Mouse (Mus musculus): ENCODE measurements around the gene Phldb1. TPM values are rescaled to one million over a fixed set of nuclear protein-coding genes. Genes with fewer than 3 reads are reported as not detected.
A peak's percentile ranks its signal among the peaks of the same experiment; 100 is the strongest.

The Phldb1 gene
- total RNA-seq, 2 experiments from 2014 or later: 29.3 to 32.1 TPM

DNA sequence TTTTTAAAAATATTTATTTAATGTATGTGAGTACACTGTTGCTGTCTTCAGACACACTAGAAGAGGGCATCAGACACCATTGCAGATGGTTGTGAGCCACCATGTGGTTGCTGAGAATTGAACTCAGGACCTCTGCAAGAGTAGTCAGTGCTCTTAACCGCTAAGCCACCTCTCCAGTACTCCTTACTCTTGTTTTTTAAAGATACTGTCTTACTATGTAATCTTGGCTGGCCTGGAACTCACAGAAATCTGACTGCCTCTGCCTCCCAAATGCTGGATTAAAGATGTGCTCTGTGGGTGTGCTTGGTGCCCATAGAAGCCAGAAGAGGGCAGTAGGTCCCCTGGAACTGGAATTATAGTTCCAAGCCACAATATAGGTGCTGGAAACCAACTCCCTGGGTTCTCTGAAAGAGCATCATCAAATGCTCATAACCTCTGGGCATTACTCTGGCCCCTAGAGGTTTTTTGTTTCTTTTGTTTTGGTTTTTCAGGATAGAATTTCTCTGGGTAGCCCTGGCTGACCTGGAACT is 5.7 kb upstream of the Phldb1 start:
- H3K4me3 ChIP-seq: no peak overlapping the region
- TF ChIP-seq CTCF (IDR thresholded peaks at IDR 0.05): peak; percentile 21; the same call in 1 of the 2 replicates
- H3K27ac ChIP-seq: no peak overlapping the region
- DNase-seq: no peak
- intact Hi-C loops (cut with DNase I): no loop called here

DNA sequence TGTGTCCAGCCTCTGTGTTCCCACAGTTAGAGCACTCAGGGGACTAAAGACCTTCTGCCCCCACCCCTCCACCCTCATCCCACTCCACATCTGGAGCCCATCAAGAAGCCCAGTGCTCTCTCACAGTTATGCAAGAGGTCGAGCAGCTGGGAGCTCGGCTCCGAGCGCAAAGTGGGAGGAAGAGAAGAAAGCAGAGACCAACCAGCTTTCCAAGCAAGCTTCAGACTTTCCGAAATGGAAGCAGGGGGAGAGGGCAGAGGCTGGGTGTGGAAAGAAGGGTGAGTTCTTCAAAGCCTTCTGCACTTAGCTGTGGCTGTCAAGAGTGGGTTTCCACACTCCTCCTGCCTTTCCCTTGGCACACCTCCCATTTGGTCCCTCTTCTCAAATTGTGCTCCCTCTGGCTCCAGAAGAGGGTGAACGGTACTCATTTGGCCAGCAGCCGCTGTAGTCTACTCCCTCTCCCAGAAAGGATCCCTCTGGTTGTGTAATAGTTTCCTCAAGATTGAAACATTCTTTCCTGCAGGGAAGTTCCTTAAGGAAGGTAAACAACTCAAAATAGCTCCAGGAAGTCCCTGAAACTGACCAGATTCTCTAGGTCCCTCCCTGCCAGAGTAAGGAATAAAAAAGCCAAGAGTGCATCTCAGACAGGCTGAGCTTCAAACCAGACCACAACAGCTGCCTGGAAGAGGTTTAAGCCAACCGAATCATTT is 2.4 kb upstream of the Phldb1 start:
- peak overlapping the region; percentile 32; the same call in 1 of the 2 replicates for H3K4me3 ChIP-seq
- no peak for TF ChIP-seq CTCF (IDR thresholded peaks at IDR 0.05)
- intact Hi-C loops (cut with DNase I): no loop called here
- peak; percentile 81 for DNase-seq
- H3K27ac ChIP-seq: peak overlapping the region; percentile 92

DNA sequence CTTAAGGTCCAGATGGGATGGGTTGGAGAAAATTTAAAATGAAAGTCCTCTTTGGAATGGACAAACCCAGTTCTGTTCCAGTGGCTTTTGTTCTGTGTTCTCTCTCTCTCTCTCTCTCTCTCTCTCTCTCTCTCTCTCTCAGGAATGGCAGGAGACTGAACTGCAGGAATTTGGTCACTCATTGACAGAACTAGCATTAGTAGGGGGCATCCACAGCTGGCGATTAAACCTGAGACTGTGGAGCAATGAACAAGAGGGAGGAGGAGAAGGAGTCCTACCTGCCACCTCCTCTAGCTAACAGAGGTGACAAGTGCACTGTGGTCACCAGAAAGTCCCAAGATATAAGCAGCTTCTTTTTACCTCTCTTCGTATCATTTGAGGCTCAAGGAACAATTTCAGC is 1.3 kb upstream of the Phldb1 start:
- intact Hi-C loops (cut with DNase I): no loop called here

DNA sequence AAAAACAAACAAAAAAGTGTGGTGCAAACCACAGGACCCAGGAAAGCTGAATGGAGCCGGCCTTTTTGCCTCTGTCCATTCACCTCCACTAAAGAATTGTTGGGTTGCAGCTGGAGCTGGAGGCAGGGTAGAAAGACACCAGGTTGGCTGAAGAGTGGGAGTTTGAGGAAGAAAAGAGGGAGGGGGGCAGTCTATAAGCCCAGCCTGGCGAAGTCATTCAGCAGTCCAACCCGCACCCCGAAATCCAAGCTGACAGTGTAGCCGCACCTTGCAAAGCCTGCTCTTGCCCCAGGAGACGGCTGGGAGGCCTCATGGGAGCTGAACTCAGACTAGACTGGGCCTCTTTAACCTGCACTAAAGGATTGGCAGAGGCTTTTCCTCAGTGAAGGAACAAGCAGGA is 888 bp upstream of the Phldb1 start:
- Histone ChIP-seq H3K27ac (peak overlapping the region; percentile 92), H3K4me3 (peak overlapping the region; percentile 88; the same call in 1 of the 2 replicates)
- intact Hi-C loops (cut with DNase I): no loop called here
- DNase-seq: peak; percentile 36
- no peak for TF ChIP-seq CTCF (IDR thresholded peaks at IDR 0.05)

More for the DNA sequence above, 1.3 kb upstream of the Phldb1 start:
- H3K27ac ChIP-seq: peak overlapping the region; percentile 92
- DNase-seq: no peak
- no peak overlapping the region for H3K4me3 ChIP-seq
- no peak for TF ChIP-seq CTCF (IDR thresholded peaks at IDR 0.05)

DNA sequence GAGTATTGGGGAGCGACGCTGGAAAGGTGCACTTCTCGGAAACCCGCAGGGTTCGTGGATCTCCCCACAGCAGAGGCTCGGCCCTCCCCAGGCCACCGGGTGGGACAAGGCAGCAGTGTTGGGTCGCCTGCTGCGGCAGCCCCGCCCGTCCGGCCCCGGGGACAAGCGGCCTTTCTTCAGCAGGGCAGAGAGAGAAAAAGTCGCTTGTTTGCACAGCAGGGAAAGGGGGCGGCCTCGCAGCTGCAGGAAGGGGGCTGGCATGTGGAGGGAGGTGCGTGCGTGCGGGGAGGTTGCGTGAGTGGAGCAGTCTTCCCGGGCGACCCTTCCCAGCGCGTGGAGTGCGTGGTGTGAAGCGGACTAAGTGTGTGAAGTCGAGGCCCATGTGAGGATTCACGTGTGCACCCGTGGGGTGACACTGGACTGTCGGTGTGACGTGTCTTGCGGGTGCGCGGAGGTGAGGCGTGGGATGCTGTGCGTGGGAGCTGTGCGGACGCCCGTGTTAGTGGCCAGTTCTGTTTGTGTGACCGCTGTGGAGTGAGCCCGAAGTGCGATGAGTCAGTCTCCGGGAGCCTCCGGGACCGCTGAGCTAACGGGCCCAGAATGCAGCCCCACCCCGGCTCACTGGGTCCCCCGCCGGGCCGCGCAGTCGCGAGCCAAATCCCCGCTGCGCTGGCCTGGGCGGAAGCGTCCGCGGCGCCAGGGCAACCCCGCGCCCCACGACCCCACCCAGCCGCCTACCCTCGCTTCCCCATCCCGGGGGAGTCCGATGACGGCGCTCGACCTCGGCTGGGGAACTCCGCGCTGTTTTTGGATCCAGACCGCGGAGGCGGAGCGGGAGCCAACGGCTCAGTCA is 1.1 kb downstream of the Phldb1 start:
- DNase-seq: peak; percentile 92
- peak overlapping the region; percentile 92 for H3K27ac ChIP-seq
- intact Hi-C loops (cut with DNase I): loop anchor here (5.0 kb wide), 1 partner anchor 77 kb away; no protein-coding TSS in a partner anchor
- H3K4me3 ChIP-seq: peak overlapping the region; percentile 88
- no peak for TF ChIP-seq CTCF (IDR thresholded peaks at IDR 0.05)

DNA sequence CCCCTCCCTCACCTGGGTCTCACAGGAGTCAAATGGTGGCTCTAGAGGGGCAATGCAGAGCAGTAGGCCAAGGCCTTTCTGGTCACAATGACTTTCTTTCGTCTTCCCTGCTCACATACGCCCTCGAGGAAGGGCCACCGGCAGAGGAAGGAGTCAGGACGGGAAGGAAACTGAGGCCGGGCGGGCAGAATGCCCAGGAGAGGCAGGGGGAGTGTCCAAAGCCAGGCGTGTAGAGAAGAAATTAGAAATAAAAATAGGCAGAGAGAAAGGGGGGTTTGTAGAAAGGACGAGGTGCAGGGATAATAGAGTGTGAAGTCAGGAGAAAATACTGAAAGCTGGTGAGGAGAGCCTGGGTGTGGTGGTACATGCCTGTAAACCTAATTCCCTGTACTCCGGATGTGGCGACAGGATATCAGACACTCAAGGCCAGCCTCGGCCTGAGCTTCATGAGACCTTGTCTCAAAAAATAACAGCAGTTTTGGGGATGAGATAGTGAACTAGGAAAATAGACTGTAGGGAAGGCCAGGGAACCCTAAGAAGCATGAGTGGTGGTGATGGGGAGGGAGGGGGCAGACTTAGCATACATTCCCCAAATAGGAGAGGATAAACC is 2.0 kb downstream of the Phldb1 start:
- no peak for TF ChIP-seq CTCF (IDR thresholded peaks at IDR 0.05)
- Histone ChIP-seq H3K4me3 (peak overlapping the region; percentile 88), H3K27ac (peak overlapping the region; percentile 92)
- intact Hi-C loops (cut with DNase I): loop anchor here (5.0 kb wide), 1 partner anchor 76 kb away; no protein-coding TSS in a partner anchor
- peak; percentile 53 for DNase-seq

DNA sequence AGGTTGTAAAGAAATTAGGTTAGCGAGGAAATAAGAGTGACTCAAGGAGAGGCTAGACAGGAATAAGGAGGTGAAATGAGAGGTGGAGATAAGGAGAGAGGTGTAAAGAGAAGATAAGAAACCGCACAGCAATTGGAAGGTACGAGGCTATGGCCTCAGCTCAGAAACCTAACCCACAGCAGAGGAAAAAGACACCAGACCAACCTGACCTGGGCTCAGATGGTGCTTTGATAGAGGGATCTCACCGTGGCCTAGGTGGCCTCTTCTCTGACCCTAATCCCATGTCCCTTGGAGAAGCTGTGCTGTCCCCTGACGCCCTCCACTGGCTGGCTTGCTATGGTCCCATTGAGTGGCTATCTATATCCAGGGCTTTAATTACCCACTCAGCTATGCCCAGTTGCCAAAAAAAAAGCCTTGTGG is 2.9 kb downstream of the Phldb1 start:
- intact Hi-C loops (cut with DNase I): loop anchor here (5.0 kb wide), 1 partner anchor 75 kb away; no protein-coding TSS in a partner anchor
- peak; percentile 23 for DNase-seq
- Histone ChIP-seq H3K4me3 (peak overlapping the region; percentile 88), H3K27ac (peak overlapping the region; percentile 92)
- TF ChIP-seq CTCF (IDR thresholded peaks at IDR 0.05): no peak

DNA sequence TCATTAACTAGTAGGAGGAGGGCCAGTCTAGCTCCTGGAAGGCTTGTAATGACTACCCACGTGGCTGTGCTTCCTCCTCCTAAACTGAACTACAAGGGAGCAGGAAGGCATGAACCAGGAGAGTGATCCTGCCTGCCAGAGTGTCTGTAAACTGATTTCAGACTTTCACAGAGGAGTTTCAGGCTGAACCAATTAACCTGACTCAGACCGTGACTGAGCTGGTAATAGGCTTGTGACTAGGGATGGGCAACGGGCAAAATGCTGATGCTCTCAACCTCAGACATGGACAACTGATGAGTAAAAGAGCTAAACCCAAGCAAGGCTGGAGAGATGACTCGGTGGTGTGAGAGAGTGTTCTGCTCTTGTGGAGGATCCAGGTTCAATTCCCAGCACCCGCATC is 7.6 kb downstream of the Phldb1 start:
- DNase-seq: no peak
- intact Hi-C loops (cut with DNase I): no loop called here
- Histone ChIP-seq H3K4me3 (no peak overlapping the region), H3K27ac (peak overlapping the region; percentile 35; the same call in 1 of the 2 replicates)
- TF ChIP-seq CTCF (IDR thresholded peaks at IDR 0.05): no peak

DNA sequence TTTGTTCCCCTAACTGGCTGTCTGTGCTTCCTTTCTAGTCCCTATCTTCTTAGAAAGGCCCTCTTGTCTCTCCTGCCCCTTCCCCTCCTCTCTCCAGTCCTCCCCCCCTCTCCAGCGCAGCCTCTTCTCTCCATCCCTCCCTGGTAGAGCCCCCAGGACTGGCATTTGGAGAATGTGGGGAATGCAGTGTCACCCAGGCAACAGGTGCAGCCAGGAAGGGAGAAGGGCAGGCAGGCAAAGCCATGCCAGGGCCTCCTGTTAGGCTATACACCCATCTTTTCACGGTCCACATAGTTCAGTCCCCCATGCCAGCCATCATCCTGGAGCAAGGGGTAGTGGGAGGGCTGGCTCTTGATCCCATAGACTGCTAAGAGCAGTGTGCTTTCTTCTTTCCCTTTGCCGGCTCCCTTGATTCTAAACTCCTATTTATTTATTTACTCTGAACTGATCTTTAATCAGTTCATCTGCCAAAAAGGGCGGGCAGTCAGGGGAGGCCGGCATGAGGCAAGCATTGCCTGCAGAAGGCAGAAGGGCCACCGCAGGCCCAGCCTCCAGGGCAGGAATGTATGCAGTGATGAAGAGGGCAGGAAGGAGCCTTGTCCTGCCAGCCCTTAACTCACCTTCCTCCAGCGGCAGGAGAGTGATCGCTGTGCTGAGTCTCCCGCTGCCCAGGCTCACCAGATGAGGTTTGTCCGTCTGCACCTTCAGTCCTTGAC is 8.4 kb downstream of the Phldb1 start:
- intact Hi-C loops (cut with DNase I): no loop called here
- Histone ChIP-seq H3K27ac (peak overlapping the region; percentile 35; the same call in 1 of the 2 replicates), H3K4me3 (no peak overlapping the region)
- TF ChIP-seq CTCF (IDR thresholded peaks at IDR 0.05): no peak
- DNase-seq: peak; percentile 25

DNA sequence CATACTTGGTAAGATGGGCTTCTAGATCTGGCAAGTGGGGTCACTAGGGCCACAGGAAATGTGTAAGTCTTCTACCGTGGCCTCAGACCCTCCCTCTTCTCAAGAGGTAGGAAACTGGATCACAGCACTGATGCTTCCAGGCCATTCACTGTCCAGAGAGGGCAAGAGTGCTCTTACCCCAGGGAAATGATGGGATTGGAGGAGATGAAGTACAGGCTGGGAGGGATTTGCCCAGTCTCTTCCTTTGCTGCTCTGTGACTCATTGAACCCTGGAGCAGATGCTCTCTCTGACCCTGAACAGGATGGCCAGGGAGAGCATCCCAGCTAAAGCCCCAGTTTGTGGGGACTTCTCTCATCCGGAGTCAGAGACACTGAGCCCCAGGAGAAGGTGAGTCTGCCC is 10.3 kb downstream of the Phldb1 start:
- H3K4me3 ChIP-seq: peak overlapping the region; percentile 32; the same call in 1 of the 2 replicates
- intact Hi-C loops (cut with DNase I): no loop called here
- DNase-seq: no peak
- H3K27ac ChIP-seq: peak overlapping the region; percentile 87
- no peak for TF ChIP-seq CTCF (IDR thresholded peaks at IDR 0.05)

DNA sequence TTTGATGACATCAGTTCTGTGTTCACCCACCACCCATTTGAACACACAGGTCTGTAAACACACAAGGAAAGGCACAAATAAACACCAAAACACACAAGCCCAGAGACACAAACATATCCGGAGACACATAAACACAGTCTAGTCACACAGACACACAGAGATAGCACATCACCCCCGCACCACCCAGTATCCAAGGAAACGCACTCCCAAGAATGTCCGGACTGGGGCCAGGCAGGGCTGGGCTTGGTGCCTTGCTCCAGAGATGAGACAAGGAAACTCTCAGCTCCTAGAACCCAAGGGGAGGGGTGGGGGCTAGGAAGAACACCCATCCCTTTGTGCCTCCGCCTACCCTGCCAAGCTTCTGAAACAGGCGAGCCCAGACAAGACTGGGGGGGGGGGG is 10.8 kb downstream of the Phldb1 start:
- no peak for TF ChIP-seq CTCF (IDR thresholded peaks at IDR 0.05)
- intact Hi-C loops (cut with DNase I): no loop called here
- Histone ChIP-seq H3K27ac (peak overlapping the region; percentile 87), H3K4me3 (peak overlapping the region; percentile 15; the same call in 1 of the 2 replicates)
- DNase-seq: peak; percentile 80

Measured in gastrocnemius, adult 2 months (tissue).